Mouse (Mus musculus): ENCODE data around the gene Rbks. TPM values are rescaled to one million over a fixed set of nuclear protein-coding genes. Genes with fewer than 3 reads are reported as not detected.

Rbks gene
- polyA plus RNA-seq, 1 experiment from 2014 or later = 1.7 TPM

GRCm38 (mm10) chr5:31704971-31705370 is 7.5 kb upstream of the Rbks start:
- Histone ChIP-seq H3K4me2 (no peak overlapping the region), H3K27ac (no peak overlapping the region), H3K9me3 (no peaks in the 10 kb centered on the region), H3K4me1 (no peaks in the 10 kb centered on the region), H3K36me3 (replicated peaks) (peaks cover 3% of the 10 kb centered on the region; the same call in 1 of the 2 replicates), H3K27me3 (no peaks in the 10 kb centered on the region), H3K9ac (no peak overlapping the region), H3K4me3 (replicated peaks) (no peak overlapping the region)
- WGBS = 91% methylated on average over 5 of the region's 5 CpGs
- ATAC-seq (ENCODE audit: low FRiP score) = no peak

GRCm38 (mm10) chr5:31699397-31699796 is 2.0 kb upstream of the Rbks start:
- H3K27ac ChIP-seq = no peak overlapping the region
- H3K4me3 ChIP-seq (replicated peaks) = no peak overlapping the region
- H3K27me3 ChIP-seq = no peaks in the 10 kb centered on the region
- H3K4me1 ChIP-seq = peaks cover 12% of the 10 kb centered on the region
- peaks cover 3% of the 10 kb centered on the region; the same call in 1 of the 2 replicates for H3K36me3 ChIP-seq (replicated peaks)
- no peak overlapping the region for H3K9ac ChIP-seq
- no peaks in the 10 kb centered on the region for H3K9me3 ChIP-seq
- ATAC-seq (ENCODE audit: low FRiP score) = no peak
- H3K4me2 ChIP-seq = no peak overlapping the region

GRCm38 (mm10) chr5:31698931-31699330 is 1.5 kb upstream of the Rbks start:
- no peak overlapping the region for H3K27ac ChIP-seq
- no peaks in the 10 kb centered on the region for H3K9me3 ChIP-seq
- H3K4me1 ChIP-seq = peaks cover 12% of the 10 kb centered on the region
- peak overlapping the region; percentile 84; the same call in 1 of the 2 replicates for H3K4me2 ChIP-seq
- no peak overlapping the region for H3K9ac ChIP-seq
- WGBS = 44% methylated on average over 4 of the region's 4 CpGs
- no peak overlapping the region for H3K4me3 ChIP-seq (replicated peaks)
- ATAC-seq (ENCODE audit: low FRiP score) = no peak
- peaks cover 3% of the 10 kb centered on the region; the same call in 1 of the 2 replicates for H3K36me3 ChIP-seq (replicated peaks)
- no peaks in the 10 kb centered on the region for H3K27me3 ChIP-seq

- no peaks in the 10 kb centered on the region for H3K27me3 ChIP-seq
- peaks cover 12% of the 10 kb centered on the region for H3K4me1 ChIP-seq
- 7% methylated on average over 16 of the region's 16 CpGs for WGBS
- no peaks in the 10 kb centered on the region; the same call in 1 of the 2 replicates for H3K36me3 ChIP-seq (replicated peaks)
- H3K9me3 ChIP-seq = no peaks in the 10 kb centered on the region
- H3K4me2 ChIP-seq = peak overlapping the region; percentile 84
- peak overlapping the region; percentile 82 for H3K4me3 ChIP-seq (replicated peaks)
- peak overlapping the region; percentile 84 for H3K9ac ChIP-seq
- peak; percentile 74 for ATAC-seq (ENCODE audit: low FRiP score)
- H3K27ac ChIP-seq = peak overlapping the region; percentile 86
Observed at GRCm38 (mm10) chr5:31698297-31698726, 885 bp upstream of the Rbks start.

GRCm38 (mm10) chr5:31697644-31698296 is 343 bp upstream of the Rbks start, which contains the start of gene Babam2:
Gene Babam2 (plus strand): TSS chr5:31697684.
- no peaks in the 10 kb centered on the region for H3K9me3 ChIP-seq
- ATAC-seq (ENCODE audit: low FRiP score) = peak; percentile 96
- H3K9ac ChIP-seq = peak within 1 kb of the TSS; percentile 84
- H3K4me1 ChIP-seq = peaks cover 12% of the 10 kb centered on the region
- peak within 1 kb of the TSS; percentile 82 for H3K4me3 ChIP-seq (replicated peaks)
- H3K36me3 ChIP-seq (replicated peaks) = no peaks in the 10 kb centered on the region
- H3K27ac ChIP-seq = peak within 1 kb of the TSS; percentile 86
- no peaks in the 10 kb centered on the region for H3K27me3 ChIP-seq
- peak within 1 kb of the TSS; percentile 84 for H3K4me2 ChIP-seq
- WGBS = under 1% methylated on average over 71 of the region's 71 CpGs

- ATAC-seq (ENCODE audit: low FRiP score) = no peak
- no peak overlapping the region for H3K27ac ChIP-seq
- no peak overlapping the region for H3K4me2 ChIP-seq
Observed at GRCm38 (mm10) chr5:31693191-31693590, 4.2 kb downstream of the Rbks start.

GRCm38 (mm10) chr5:31687972-31688371 is 9.5 kb downstream of the Rbks start:
- Histone ChIP-seq H3K4me3 (replicated peaks) (no peak overlapping the region), H3K27me3 (no peaks in the 10 kb centered on the region), H3K9me3 (no peaks in the 10 kb centered on the region), H3K36me3 (replicated peaks) (no peaks in the 10 kb centered on the region), H3K4me2 (no peak overlapping the region), H3K4me1 (no peaks in the 10 kb centered on the region), H3K9ac (no peak overlapping the region), H3K27ac (no peak overlapping the region)
- no peak for ATAC-seq (ENCODE audit: low FRiP score)
- 91% methylated on average over 3 of the region's 3 CpGs for WGBS

More at GRCm38 (mm10) chr5:31693191-31693590, 4.2 kb downstream of the Rbks start:
- Histone ChIP-seq H3K36me3 (replicated peaks) (no peaks in the 10 kb centered on the region), H3K4me1 (peaks cover 7% of the 10 kb centered on the region), H3K9ac (no peak overlapping the region), H3K9me3 (no peaks in the 10 kb centered on the region), H3K27me3 (no peaks in the 10 kb centered on the region), H3K4me3 (replicated peaks) (no peak overlapping the region)

GRCm38 (mm10) chr5:31686040-31686439 is 11.4 kb downstream of the Rbks start:
- no peaks in the 10 kb centered on the region for H3K27me3 ChIP-seq
- no peak for ATAC-seq (ENCODE audit: low FRiP score)
- no peak overlapping the region for H3K9ac ChIP-seq
- no peak overlapping the region for H3K27ac ChIP-seq
- no peak overlapping the region for H3K4me2 ChIP-seq
- H3K4me3 ChIP-seq (replicated peaks) = no peak overlapping the region
- no peaks in the 10 kb centered on the region for H3K9me3 ChIP-seq
- WGBS = 45% methylated on average over 2 of the region's 2 CpGs
- H3K36me3 ChIP-seq (replicated peaks) = no peaks in the 10 kb centered on the region
- no peaks in the 10 kb centered on the region for H3K4me1 ChIP-seq

- no peaks in the 10 kb centered on the region for H3K9me3 ChIP-seq
- H3K4me1 ChIP-seq = no peaks in the 10 kb centered on the region
- ATAC-seq (ENCODE audit: low FRiP score) = no peak
- H3K4me3 ChIP-seq (replicated peaks) = no peak overlapping the region
- no peak overlapping the region for H3K27ac ChIP-seq
- no peaks in the 10 kb centered on the region for H3K36me3 ChIP-seq (replicated peaks)
- WGBS = 73% methylated on average over 1 of the region's 1 CpGs
- H3K27me3 ChIP-seq = no peaks in the 10 kb centered on the region
- H3K4me2 ChIP-seq = no peak overlapping the region
- H3K9ac ChIP-seq = no peak overlapping the region
Observed at GRCm38 (mm10) chr5:31682305-31682704, 15.1 kb downstream of the Rbks start.

GRCm38 (mm10) chr5:31680183-31680582 is 17.2 kb downstream of the Rbks start:
- Histone ChIP-seq H3K36me3 (replicated peaks) (no peaks in the 10 kb centered on the region), H3K27ac (no peak overlapping the region), H3K4me1 (no peaks in the 10 kb centered on the region), H3K4me3 (replicated peaks) (no peak overlapping the region), H3K9ac (no peak overlapping the region), H3K9me3 (no peaks in the 10 kb centered on the region), H3K27me3 (no peaks in the 10 kb centered on the region), H3K4me2 (no peak overlapping the region)
- WGBS = 86% methylated on average over 4 of the region's 4 CpGs
- no peak for ATAC-seq (ENCODE audit: low FRiP score)

GRCm38 (mm10) chr5:31678000-31678399 is 19.4 kb downstream of the Rbks start:
- 88% methylated on average over 1 of the region's 1 CpGs for WGBS
- Histone ChIP-seq H3K27ac (no peak overlapping the region), H3K4me2 (no peak overlapping the region), H3K9ac (no peak overlapping the region), H3K36me3 (replicated peaks) (no peaks in the 10 kb centered on the region), H3K4me1 (no peaks in the 10 kb centered on the region), H3K27me3 (no peaks in the 10 kb centered on the region), H3K4me3 (replicated peaks) (no peak overlapping the region), H3K9me3 (no peaks in the 10 kb centered on the region)
- ATAC-seq (ENCODE audit: low FRiP score) = no peak

GRCm38 (mm10) chr5:31673431-31673830 is 24.0 kb downstream of the Rbks start:
- ATAC-seq (ENCODE audit: low FRiP score) = no peak
- no peak overlapping the region for H3K27ac ChIP-seq
- no peak overlapping the region for H3K4me3 ChIP-seq (replicated peaks)
- H3K9ac ChIP-seq = no peak overlapping the region
- no peaks in the 10 kb centered on the region for H3K4me1 ChIP-seq
- H3K36me3 ChIP-seq (replicated peaks) = no peaks in the 10 kb centered on the region
- H3K9me3 ChIP-seq = no peaks in the 10 kb centered on the region
- no peaks in the 10 kb centered on the region for H3K27me3 ChIP-seq
- no peak overlapping the region for H3K4me2 ChIP-seq
- 83% methylated on average over 2 of the region's 2 CpGs for WGBS

- no peak overlapping the region for H3K27ac ChIP-seq
- ATAC-seq (ENCODE audit: low FRiP score) = no peak
Observed at GRCm38 (mm10) chr5:31671137-31671536, 26.3 kb downstream of the Rbks start.

More at GRCm38 (mm10) chr5:31671137-31671536, 26.3 kb downstream of the Rbks start:
- Histone ChIP-seq H3K4me1 (no peaks in the 10 kb centered on the region), H3K9ac (no peak overlapping the region), H3K4me3 (replicated peaks) (no peak overlapping the region), H3K4me2 (no peak overlapping the region), H3K9me3 (no peaks in the 10 kb centered on the region), H3K27me3 (no peaks in the 10 kb centered on the region), H3K36me3 (replicated peaks) (no peaks in the 10 kb centered on the region)
- 78% methylated on average over 2 of the region's 2 CpGs for WGBS

Data from forebrain, embryonic 12.5 days (tissue).